Mouse (Mus musculus): ENCODE measurements around the gene Gtpbp1. TPM values are rescaled to one million over a fixed set of nuclear protein-coding genes. Genes with fewer than 3 reads are reported as not detected.

Gene Gtpbp1
- polyA plus RNA-seq, 1 experiment from 2014 or later = 36.0 TPM

DNA sequence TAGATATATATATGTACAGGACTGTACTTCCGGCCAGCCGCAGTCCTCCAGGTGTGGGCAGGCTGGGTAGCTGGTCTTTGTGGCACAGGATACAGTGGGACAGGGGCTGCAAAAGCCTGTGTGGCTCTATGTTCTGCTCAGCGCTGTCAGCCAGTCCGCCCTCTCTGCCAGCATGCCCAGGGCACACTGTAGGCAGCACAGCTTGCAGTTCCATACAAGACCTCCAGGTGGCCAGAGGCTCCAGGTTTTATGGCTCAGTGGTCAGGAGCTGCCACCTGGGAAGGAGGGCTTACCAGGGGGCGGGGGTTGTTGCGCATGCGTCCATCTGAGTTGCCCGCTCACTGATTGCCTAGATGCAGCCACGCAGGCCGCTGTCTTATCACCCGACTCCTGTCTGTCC, 57.4 kb downstream of the Gtpbp1 start:
- Histone ChIP-seq H3K4me1 (peaks cover 17% of the 10 kb centered on the region), H3K9ac (no peak overlapping the region), H3K27ac (no peak overlapping the region), H3K9me3 (no peaks in the 10 kb centered on the region), H3K4me3 (no peak overlapping the region), H3K4me2 (no peak overlapping the region), H3K36me3 (no peaks in the 10 kb centered on the region), H3K27me3 (no peaks in the 10 kb centered on the region)
- ATAC-seq (ENCODE audit: insufficient number of reproducible peaks, low FRiP score, low TSS enrichment, low read depth) = 0 out of 2 replicates have a peak, but pooled peaks have one; percentile 41
- WGBS = 66% methylated on average over 11 of the region's 11 CpGs

DNA sequence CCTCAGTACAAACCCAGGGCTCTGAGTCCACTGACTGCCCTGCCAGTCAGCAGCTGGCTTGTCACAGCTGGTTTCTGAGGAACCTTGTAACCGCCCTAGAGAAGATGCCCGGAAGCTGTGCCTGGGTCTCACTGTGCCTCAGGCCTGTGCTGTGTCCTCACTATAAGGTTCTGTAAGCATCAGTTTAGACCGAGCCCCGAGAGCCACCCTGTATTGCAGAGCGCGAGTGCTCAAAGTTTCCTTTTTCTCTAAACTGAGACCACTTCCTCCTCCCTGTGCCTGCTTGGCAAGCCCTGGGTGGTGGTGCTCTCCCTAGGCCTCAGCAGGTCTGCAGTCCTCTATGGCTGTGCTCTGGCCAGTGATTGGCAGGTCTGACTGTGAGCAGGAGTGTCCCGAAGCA, 58.5 kb downstream of the Gtpbp1 start:
- Histone ChIP-seq H3K9me3 (no peaks in the 10 kb centered on the region), H3K4me3 (no peak overlapping the region), H3K36me3 (no peaks in the 10 kb centered on the region), H3K27ac (no peak overlapping the region), H3K9ac (no peak overlapping the region), H3K27me3 (no peaks in the 10 kb centered on the region), H3K4me1 (peaks cover 21% of the 10 kb centered on the region), H3K4me2 (no peak overlapping the region)
- WGBS = 88% methylated on average over 7 of the region's 7 CpGs
- ATAC-seq (ENCODE audit: insufficient number of reproducible peaks, low FRiP score, low TSS enrichment, low read depth) = no peak

DNA sequence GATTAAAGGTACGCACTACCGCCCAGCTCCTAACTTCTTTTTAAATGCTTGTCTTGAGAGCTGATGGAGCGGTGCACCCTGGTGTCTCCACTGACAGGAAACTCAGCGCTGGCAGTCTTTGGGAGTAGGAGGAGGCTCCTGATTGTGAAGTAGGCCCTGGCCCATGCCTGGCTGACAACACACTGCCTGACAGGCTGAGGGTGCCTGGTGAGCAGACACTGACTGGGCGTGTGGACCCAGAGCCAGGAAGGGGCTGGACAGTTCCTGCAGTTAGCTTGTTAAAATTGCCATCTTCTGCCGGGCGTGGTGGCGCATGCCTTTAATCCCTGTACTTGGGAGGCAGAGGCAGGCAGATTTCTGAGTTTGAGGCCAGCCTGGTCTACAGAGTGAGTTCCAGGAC, 59.6 kb downstream of the Gtpbp1 start:
- no peak overlapping the region for H3K9ac ChIP-seq
- no peaks in the 10 kb centered on the region for H3K9me3 ChIP-seq
- no peak for ATAC-seq (ENCODE audit: insufficient number of reproducible peaks, low FRiP score, low TSS enrichment, low read depth)
- H3K27ac ChIP-seq = no peak overlapping the region
- no peak overlapping the region for H3K4me2 ChIP-seq
- peaks cover 11% of the 10 kb centered on the region; the same call in 1 of the 2 replicates for H3K4me1 ChIP-seq
- H3K27me3 ChIP-seq = no peaks in the 10 kb centered on the region
- WGBS = 87% methylated on average over 8 of the region's 8 CpGs
- no peak overlapping the region for H3K4me3 ChIP-seq
- no peaks in the 10 kb centered on the region for H3K36me3 ChIP-seq

DNA sequence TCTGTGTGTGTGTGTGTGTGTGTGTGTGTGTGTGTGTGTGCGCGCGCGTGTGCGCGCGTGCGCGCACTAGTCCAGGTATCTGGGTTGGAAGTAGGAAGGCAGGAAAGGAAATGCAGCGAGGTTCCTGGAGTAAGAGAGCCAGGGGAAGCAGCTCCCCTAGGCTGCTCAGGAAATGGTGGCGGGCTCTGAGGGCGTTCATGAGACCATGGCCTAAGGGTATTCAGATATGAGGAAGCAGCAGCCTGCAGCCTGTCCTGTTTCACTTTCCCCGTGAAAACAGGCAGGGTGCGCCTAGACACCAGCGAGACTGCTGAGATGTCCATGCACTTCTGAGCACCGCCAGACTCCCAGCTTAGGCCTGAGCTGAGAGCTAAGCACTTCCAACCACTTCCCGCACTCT, 61.1 kb downstream of the Gtpbp1 start:
- no peak overlapping the region for H3K9ac ChIP-seq
- no peak overlapping the region for H3K4me2 ChIP-seq
- no peaks in the 10 kb centered on the region; the same call in 1 of the 2 replicates for H3K36me3 ChIP-seq
- no peak overlapping the region for H3K27ac ChIP-seq
- H3K4me3 ChIP-seq = no peak overlapping the region
- no peaks in the 10 kb centered on the region for H3K27me3 ChIP-seq
- H3K9me3 ChIP-seq = no peaks in the 10 kb centered on the region
- WGBS = 84% methylated on average over 17 of the region's 17 CpGs
- H3K4me1 ChIP-seq = peaks cover 9% of the 10 kb centered on the region; the same call in 1 of the 2 replicates
- ATAC-seq (ENCODE audit: insufficient number of reproducible peaks, low FRiP score, low TSS enrichment, low read depth) = no peak

DNA sequence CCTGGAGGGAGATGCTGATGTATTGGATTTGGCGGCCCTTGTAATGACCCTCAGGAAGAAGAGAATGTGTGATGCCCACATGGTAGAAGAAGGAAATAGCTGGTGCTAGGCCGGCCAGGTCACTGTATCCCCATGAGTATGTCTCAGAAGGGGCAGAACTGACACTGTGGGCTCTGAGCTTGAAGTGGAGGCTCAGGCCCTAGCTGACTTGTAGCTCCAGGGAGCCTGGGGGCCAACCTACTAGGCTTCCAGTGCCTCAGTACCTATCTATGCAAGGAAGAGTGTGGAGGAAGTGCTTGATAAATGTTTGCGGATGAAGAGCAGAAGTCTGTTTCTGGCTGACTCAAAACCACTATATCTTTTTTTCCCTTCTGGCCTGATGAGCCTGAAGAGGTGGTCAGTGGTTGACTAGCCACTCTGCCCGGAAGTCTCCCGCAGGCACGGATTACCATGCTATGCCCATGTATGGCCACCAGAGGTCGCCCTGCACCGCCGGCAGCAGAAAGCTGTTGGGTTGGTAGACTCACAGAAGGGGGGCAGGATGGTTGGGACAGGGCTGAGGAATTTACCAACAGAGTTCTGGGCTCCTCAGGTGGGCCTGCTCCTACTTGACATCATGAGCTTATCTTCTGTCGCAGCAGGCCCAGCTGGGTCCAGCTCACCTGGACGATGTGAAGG, 62.2 kb downstream of the Gtpbp1 start:
- no peak overlapping the region for H3K27ac ChIP-seq
- H3K27me3 ChIP-seq = no peaks in the 10 kb centered on the region
- H3K4me2 ChIP-seq = no peak overlapping the region
- 23% methylated on average over 11 of the region's 11 CpGs for WGBS
- no peaks in the 10 kb centered on the region for H3K9me3 ChIP-seq
- H3K36me3 ChIP-seq = no peaks in the 10 kb centered on the region; the same call in 1 of the 2 replicates
- no peak overlapping the region for H3K4me3 ChIP-seq
- no peak overlapping the region for H3K9ac ChIP-seq
- ATAC-seq (ENCODE audit: insufficient number of reproducible peaks, low FRiP score, low TSS enrichment, low read depth) = no peak
- H3K4me1 ChIP-seq = peaks cover 9% of the 10 kb centered on the region; the same call in 1 of the 2 replicates

DNA sequence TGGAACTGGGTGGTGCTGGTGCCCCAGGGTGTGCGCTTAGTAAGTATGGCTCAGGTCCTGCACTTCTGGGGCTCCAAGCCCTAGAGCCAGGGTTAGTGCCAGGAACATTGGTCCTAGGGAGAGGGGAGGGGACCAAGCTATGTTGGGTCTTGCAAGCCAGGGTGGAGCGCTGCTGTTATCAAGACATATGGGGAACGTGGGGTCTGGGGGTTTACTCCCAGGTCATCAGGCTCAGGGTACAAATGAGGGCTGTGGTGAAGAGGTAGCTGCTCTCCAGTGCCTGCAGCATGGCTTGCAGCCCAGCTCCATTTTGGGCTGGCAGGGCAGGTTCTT, 62.7 kb downstream of the Gtpbp1 start:
- H3K9ac ChIP-seq = no peak overlapping the region

DNA sequence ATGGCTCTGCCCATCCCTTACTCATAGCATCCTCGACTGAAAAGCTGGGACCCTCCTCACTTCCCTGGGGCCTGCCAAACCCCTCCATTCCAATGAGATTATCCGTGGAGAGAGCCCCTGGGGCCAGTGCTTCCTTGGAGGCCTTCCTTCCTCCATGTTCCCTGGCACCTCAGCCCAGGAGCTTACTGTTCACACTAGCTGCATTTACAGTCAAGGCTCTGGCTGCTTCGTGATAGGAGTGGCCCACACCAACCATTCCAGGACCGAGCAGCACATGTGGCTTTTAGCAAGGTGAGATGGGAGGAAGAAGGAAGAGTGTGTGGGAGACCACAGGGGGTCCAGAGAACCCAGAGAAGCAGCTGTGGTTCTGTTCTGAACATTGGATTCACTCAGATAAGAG, 63.2 kb downstream of the Gtpbp1 start:
- Histone ChIP-seq H3K4me3 (no peak overlapping the region), H3K4me2 (no peak overlapping the region), H3K36me3 (no peaks in the 10 kb centered on the region; the same call in 1 of the 2 replicates), H3K9me3 (no peaks in the 10 kb centered on the region), H3K9ac (no peak overlapping the region), H3K27me3 (no peaks in the 10 kb centered on the region), H3K27ac (no peak overlapping the region), H3K4me1 (peaks cover 9% of the 10 kb centered on the region; the same call in 1 of the 2 replicates)
- WGBS = 50% methylated on average over 4 of the region's 4 CpGs
- no peak for ATAC-seq (ENCODE audit: insufficient number of reproducible peaks, low FRiP score, low TSS enrichment, low read depth)

More for the DNA sequence above, 62.7 kb downstream of the Gtpbp1 start:
- no peaks in the 10 kb centered on the region for H3K27me3 ChIP-seq
- H3K4me2 ChIP-seq = no peak overlapping the region
- no peak overlapping the region for H3K4me3 ChIP-seq
- no peaks in the 10 kb centered on the region; the same call in 1 of the 2 replicates for H3K36me3 ChIP-seq
- WGBS = 82% methylated on average over 3 of the region's 3 CpGs
- no peak overlapping the region for H3K27ac ChIP-seq
- no peak for ATAC-seq (ENCODE audit: insufficient number of reproducible peaks, low FRiP score, low TSS enrichment, low read depth)
- H3K4me1 ChIP-seq = peaks cover 9% of the 10 kb centered on the region; the same call in 1 of the 2 replicates
- H3K9me3 ChIP-seq = no peaks in the 10 kb centered on the region

DNA sequence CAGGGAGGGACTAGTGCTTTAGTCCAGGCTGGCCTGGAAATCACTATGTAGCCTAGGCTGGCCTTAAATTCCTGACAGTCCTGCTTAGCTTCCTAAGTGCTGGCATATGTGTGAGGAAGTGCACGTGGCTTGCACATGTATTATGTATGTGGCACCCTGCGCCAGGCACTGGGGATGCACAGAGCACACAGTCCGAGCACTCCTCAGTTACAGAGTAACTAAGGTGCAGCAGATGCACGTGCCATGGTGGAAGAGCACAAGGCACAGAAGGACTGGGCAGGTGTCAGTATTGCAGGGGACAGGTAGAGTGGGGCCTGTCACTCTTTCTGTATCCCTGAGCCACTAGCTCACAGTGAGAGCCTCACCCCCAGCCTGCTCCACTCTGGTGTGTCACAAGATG, 64.5 kb downstream of the Gtpbp1 start:
- WGBS = 80% methylated on average over 4 of the region's 4 CpGs
- H3K4me2 ChIP-seq = no peak overlapping the region
- H3K9me3 ChIP-seq = no peaks in the 10 kb centered on the region
- ATAC-seq (ENCODE audit: insufficient number of reproducible peaks, low FRiP score, low TSS enrichment, low read depth) = no peak
- no peak overlapping the region for H3K9ac ChIP-seq
- no peaks in the 10 kb centered on the region; the same call in 1 of the 2 replicates for H3K36me3 ChIP-seq
- H3K4me1 ChIP-seq = peaks cover 9% of the 10 kb centered on the region; the same call in 1 of the 2 replicates
- H3K27ac ChIP-seq = no peak overlapping the region
- no peaks in the 10 kb centered on the region for H3K27me3 ChIP-seq
- H3K4me3 ChIP-seq = no peak overlapping the region

DNA sequence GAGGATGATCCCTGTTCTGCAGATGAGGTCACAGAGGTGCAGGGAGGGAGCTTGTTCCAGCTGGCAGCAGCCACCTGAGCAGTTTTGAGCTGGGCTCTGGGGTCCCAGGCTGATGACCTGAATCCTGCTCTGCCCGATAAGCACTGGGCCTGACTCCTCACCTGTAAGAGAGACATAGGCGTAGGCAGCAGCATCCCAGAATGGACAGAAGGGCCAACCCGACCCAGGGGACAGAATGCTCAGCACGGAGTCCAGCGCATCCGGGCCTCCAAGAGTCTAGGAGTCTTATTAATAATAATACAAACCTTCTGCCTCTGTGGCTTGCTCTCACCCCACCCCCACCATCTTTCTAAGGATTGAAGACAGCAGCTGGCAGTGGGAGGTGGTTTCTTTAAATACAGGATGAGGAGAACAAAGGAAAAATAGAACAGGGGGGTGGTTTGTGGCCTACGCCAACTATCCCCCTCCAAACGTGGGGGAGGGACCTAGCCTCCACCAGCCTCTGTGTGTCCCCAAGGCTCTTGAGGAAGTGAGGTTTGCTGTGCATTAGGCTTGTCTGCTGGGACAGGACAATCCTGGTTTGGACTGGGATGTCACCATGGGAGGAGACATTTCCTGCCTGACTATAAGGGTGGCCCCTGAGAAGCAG, 65.5 kb downstream of the Gtpbp1 start:
- H3K36me3 ChIP-seq = peaks cover 5% of the 10 kb centered on the region; the same call in 1 of the 2 replicates
- peaks cover 9% of the 10 kb centered on the region; the same call in 1 of the 2 replicates for H3K4me1 ChIP-seq
- WGBS = 68% methylated on average over 8 of the region's 8 CpGs
- no peaks in the 10 kb centered on the region for H3K9me3 ChIP-seq
- H3K27me3 ChIP-seq = no peaks in the 10 kb centered on the region
- no peak for ATAC-seq (ENCODE audit: insufficient number of reproducible peaks, low FRiP score, low TSS enrichment, low read depth)
- no peak overlapping the region for H3K27ac ChIP-seq
- no peak overlapping the region for H3K4me2 ChIP-seq
- H3K4me3 ChIP-seq = no peak overlapping the region
- no peak overlapping the region for H3K9ac ChIP-seq

DNA sequence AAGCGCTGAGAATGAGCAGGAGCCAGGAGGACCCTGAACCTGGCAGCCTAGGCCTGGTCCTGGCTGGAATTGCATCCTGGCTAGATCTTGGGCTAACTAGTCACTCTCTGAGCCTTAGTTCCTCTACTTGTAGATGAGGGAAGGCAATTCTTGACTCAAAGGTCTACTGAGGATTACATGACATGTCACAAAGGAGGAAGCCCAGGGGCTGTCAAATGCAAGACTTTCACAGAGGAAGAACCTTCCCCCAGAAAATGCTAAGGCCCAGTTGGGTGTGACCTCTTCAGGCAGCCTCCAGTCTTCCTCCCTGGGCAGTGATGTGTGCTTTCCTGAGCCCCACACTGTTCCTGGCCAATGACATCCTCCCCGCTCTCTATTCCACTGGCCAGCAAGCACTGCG, 66.5 kb downstream of the Gtpbp1 start:
- Histone ChIP-seq H3K4me3 (no peak overlapping the region), H3K9ac (no peak overlapping the region), H3K9me3 (no peaks in the 10 kb centered on the region), H3K27ac (no peak overlapping the region), H3K27me3 (no peaks in the 10 kb centered on the region), H3K4me1 (peaks cover 9% of the 10 kb centered on the region; the same call in 1 of the 2 replicates), H3K4me2 (no peak overlapping the region), H3K36me3 (peaks cover 14% of the 10 kb centered on the region)
- WGBS = 80% methylated on average over 3 of the region's 3 CpGs
- no peak for ATAC-seq (ENCODE audit: insufficient number of reproducible peaks, low FRiP score, low TSS enrichment, low read depth)

DNA sequence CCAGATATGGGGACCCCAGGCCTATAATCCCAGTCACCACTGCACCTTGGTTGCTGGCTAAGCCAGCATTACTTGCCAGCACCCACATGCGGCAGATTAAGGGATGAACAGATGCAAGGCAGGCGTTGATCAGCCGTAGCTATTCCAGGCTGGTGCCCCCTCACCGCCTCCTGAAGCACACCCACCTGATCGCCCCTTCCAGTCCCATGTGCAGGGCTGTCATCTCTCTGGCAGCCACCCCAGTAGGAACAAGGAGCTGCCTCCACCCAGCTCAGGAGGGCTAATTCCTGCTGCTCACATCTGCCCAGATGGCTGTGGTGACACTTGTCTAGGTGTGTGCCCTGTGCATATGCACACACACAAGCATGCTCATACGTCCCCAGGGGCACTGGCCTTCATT, 70.3 kb downstream of the Gtpbp1 start:
- Histone ChIP-seq H3K4me1 (peaks cover 18% of the 10 kb centered on the region), H3K4me2 (no peak overlapping the region), H3K4me3 (no peak overlapping the region), H3K27me3 (no peaks in the 10 kb centered on the region), H3K36me3 (peaks cover 36% of the 10 kb centered on the region), H3K9me3 (no peaks in the 10 kb centered on the region), H3K9ac (no peak overlapping the region), H3K27ac (no peak overlapping the region)
- WGBS = 83% methylated on average over 6 of the region's 6 CpGs
- ATAC-seq (ENCODE audit: insufficient number of reproducible peaks, low FRiP score, low TSS enrichment, low read depth) = no peak

DNA sequence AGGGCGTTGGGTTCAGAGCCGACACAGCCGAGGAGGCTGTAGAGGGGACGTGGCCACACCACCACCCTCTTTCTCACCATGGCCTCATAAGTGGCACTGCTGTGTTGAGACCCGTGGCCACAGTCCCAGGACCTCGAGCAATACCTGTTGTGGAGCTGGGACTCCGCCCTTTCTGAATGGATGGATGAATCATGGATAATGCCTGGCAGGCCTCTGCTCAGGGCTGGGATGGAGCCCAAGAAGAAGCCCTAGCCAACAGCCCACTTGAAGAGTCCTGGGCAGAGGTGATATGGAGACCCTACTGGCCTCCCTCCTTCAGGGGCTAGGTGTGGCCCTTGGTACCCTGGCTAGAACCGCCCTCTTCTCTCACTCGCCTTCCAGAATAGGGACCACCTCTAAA, 72.4 kb downstream of the Gtpbp1 start:
- WGBS = 86% methylated on average over 9 of the region's 9 CpGs
- no peak overlapping the region for H3K4me2 ChIP-seq
- no peaks in the 10 kb centered on the region for H3K27me3 ChIP-seq
- no peaks in the 10 kb centered on the region for H3K9me3 ChIP-seq
- H3K4me1 ChIP-seq = peaks cover 24% of the 10 kb centered on the region
- no peak overlapping the region for H3K4me3 ChIP-seq
- H3K27ac ChIP-seq = no peak overlapping the region
- no peak for ATAC-seq (ENCODE audit: insufficient number of reproducible peaks, low FRiP score, low TSS enrichment, low read depth)
- H3K9ac ChIP-seq = no peak overlapping the region
- H3K36me3 ChIP-seq = peaks cover 36% of the 10 kb centered on the region
